Mouse (Mus musculus): ENCODE measurements at regions not wholly inside any gene's neighbourhood (a gene's known extent, or its start where the extent isn't known, plus 50 kb on each side); places are given as distances from the start of the nearest gene placed in this dataset.

DNA sequence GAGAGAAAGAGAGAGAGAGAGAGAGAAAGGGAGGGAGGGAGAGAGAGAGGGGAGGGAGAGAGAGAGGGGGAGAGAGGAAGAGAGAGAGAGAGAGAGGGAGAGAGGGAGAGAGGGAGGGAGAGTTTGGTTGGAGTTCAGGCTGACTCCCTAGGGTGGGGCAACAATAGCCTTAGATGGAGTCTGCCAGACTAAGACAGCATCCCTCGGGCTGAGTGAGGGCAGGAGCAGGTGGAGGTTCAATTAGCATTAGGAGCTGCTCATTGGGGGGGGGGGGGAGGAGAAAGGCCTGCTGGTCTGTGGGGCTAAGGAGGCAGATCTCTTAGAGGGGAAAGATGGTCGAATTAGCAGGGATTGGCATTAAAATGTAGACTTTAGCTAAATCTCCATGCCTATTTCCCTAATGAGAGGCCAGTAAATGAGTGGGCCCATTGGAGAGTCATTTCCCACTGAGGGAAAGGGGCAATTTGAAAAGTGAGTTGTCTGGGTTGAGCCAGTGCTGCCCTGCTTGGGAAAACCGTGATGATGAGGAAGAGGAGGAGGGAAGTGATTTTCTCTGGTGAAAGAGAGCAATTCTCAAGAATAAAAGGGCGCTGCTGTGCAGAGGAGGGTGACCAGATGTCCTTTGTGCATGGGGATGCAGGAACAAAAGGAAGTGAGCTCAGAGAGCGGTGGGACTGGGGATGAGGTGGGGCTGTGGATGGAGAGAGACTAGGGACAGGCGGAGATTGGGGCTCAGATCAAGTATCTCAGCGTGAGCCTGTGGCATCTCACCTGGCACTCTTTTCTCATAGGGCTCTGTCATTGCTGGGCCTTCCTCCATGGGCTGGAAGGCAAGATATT is 218.0 kb downstream of the Med10 start:
- no peak for ATAC-seq
- Histone ChIP-seq H3K4me3 (replicated peaks) (no peak overlapping the region), H3K4me2 (replicated peaks) (no peak overlapping the region), H3K27me3 (replicated peaks) (no peaks in the 10 kb centered on the region), H3K27ac (no peak overlapping the region), H3K9me3 (no peaks in the 10 kb centered on the region), H3K4me1 (replicated peaks) (no peaks in the 10 kb centered on the region), H3K9ac (no peak overlapping the region), H3K36me3 (no peaks in the 10 kb centered on the region)
- WGBS: 42% methylated on average over 7 of the region's 7 CpGs

DNA sequence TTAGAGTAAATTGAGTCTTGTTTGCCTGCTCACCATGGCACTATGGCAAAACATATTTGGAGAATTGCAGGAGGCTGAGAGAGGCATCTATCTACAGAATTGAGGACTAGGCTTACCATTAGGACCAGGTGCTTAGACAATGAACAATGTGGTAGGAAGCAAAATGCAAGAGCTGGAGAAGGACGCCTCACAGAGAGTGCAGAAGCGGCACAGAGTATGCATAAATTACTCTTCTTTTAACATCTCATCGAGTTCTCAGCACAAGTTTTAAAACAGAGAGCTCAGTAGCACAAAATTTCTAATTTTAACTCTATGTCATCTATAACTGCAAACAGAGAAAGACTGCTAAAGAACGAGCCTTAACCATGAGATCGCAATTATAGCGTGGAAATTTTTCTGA is 231.1 kb downstream of the Med10 start:
- Histone ChIP-seq H3K27ac (no peak overlapping the region), H3K9ac (no peak overlapping the region), H3K4me3 (replicated peaks) (no peak overlapping the region), H3K27me3 (replicated peaks) (no peaks in the 10 kb centered on the region), H3K36me3 (no peaks in the 10 kb centered on the region), H3K9me3 (no peaks in the 10 kb centered on the region), H3K4me2 (replicated peaks) (no peak overlapping the region), H3K4me1 (replicated peaks) (no peaks in the 10 kb centered on the region)
- 81% methylated on average over 6 of the region's 6 CpGs for WGBS
- no peak for ATAC-seq

DNA sequence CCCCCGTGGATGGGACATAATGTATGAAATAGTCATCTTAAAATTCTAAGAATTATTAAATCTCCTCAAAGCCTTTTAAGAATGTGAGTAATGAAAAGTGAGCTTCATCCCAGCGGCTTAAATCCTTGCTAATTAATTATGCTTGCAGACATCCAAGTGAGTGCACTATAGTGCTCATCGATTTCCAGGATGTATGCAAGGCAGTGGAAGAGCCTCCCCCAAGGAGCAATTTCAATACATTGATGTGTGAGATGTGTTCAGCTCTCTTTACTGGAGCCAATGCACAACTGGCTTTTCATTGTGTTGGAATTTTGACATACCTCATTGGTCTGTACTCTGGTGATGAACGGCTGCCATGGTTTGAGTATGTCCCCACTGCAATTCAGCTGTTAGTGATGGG is 231.6 kb downstream of the Med10 start:
- H3K4me1 ChIP-seq (replicated peaks): no peaks in the 10 kb centered on the region
- H3K27ac ChIP-seq: no peak overlapping the region
- WGBS: 73% methylated on average over 4 of the region's 4 CpGs
- no peak for ATAC-seq
- H3K4me3 ChIP-seq (replicated peaks): no peak overlapping the region
- no peaks in the 10 kb centered on the region for H3K36me3 ChIP-seq
- H3K4me2 ChIP-seq (replicated peaks): no peak overlapping the region
- H3K9ac ChIP-seq: no peak overlapping the region
- H3K27me3 ChIP-seq (replicated peaks): no peaks in the 10 kb centered on the region
- H3K9me3 ChIP-seq: no peaks in the 10 kb centered on the region

DNA sequence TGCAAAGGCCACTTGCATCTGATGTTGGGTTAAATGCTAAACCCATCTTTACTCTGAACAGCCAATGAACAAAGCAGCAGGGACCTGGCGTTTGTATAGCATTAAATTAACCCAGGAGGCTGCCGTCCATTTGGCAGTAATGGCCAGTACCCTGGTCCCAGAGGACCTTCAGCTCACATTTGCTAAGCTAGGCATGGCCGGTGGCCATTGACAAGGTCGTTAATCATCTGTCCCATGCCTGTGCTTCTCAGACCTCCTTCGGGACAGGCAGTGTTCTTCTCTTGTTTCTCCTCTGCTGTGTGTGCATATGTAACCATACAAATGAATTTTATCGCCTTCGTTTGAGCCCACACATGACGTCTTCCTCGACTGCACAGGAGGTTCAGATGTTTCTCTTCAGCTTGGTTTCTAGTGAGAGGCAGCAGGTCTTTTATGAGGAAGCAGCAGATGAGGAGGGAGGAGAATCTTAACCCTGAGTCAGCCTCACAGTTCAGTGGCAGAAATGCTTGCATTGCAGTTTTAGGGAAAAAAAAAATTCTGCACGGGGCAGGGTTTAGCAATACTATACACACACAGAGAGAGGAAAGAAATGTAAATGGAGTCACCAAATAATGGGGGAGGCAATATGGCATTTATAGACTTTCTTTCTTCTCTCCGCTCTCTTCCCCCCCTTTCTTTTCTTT is 235.9 kb downstream of the Med10 start:
- WGBS: 38% methylated on average over 11 of the region's 11 CpGs
- no peak overlapping the region for H3K9ac ChIP-seq
- H3K27me3 ChIP-seq (replicated peaks): no peaks in the 10 kb centered on the region
- H3K36me3 ChIP-seq: no peaks in the 10 kb centered on the region
- ATAC-seq: no peak
- H3K4me3 ChIP-seq (replicated peaks): no peak overlapping the region
- H3K9me3 ChIP-seq: no peaks in the 10 kb centered on the region
- H3K4me1 ChIP-seq (replicated peaks): no peaks in the 10 kb centered on the region
- no peak overlapping the region for H3K4me2 ChIP-seq (replicated peaks)
- no peak overlapping the region for H3K27ac ChIP-seq

DNA sequence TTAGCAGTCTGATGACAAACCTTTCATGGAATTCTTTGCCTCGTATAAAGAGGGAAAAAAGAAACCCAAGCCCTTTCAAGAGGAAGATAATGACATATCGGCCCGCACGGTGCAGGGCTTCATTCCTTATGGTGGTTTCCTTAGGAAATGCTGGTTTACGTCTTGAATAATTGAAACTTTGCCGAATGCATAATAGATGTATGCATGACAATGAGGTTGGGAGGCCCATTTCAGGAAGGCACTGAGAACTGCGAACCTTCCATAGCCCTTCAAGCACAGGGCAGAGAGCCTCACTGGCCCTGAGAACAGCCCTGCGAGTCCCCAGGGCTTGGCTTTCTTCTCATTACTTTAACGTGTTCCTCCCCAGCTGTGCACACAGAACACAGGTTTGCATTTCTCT is 255.7 kb downstream of the Med10 start:
- H3K27ac ChIP-seq: no peak overlapping the region
- no peaks in the 10 kb centered on the region for H3K36me3 ChIP-seq
- H3K4me1 ChIP-seq (replicated peaks): no peaks in the 10 kb centered on the region
- WGBS: 76% methylated on average over 9 of the region's 9 CpGs
- no peak overlapping the region for H3K9ac ChIP-seq
- H3K9me3 ChIP-seq: no peaks in the 10 kb centered on the region
- no peak overlapping the region for H3K4me3 ChIP-seq (replicated peaks)
- no peak overlapping the region for H3K4me2 ChIP-seq (replicated peaks)
- ATAC-seq: no peak
- no peaks in the 10 kb centered on the region for H3K27me3 ChIP-seq (replicated peaks)

DNA sequence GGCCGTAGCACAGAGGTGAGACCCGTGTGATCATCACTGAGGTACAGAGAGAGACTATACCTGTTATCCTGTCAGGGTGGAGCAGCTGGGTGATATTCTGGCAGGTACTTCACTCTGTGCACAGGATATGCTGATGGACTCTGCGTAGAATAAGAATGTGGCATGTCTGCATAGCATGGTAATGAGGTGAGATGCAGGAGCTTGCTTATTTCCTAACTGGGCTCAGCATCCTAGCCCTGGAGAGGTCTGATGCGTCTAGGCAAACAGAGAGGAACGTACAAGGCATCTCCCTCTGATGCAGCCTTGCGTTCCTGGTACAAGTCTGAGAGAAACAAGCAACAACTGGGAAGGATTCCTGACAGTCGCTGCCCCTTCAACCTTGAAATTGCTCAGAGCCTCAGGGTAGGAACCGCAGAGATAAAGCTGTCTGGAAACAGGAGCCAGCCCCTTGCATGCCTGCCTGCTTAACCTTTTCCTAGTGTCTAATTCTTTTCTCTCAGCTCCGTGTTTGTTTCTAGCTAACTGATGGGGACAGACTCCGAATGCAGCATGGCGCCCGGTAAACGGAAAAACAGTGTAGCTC is 259.3 kb downstream of the Med10 start:
- Histone ChIP-seq H3K4me3 (replicated peaks) (no peak overlapping the region), H3K4me1 (replicated peaks) (no peaks in the 10 kb centered on the region), H3K9me3 (no peaks in the 10 kb centered on the region), H3K36me3 (no peaks in the 10 kb centered on the region), H3K27ac (no peak overlapping the region), H3K4me2 (replicated peaks) (no peak overlapping the region), H3K9ac (no peak overlapping the region), H3K27me3 (replicated peaks) (no peaks in the 10 kb centered on the region)
- WGBS: 75% methylated on average over 13 of the region's 13 CpGs
- ATAC-seq: no peak

DNA sequence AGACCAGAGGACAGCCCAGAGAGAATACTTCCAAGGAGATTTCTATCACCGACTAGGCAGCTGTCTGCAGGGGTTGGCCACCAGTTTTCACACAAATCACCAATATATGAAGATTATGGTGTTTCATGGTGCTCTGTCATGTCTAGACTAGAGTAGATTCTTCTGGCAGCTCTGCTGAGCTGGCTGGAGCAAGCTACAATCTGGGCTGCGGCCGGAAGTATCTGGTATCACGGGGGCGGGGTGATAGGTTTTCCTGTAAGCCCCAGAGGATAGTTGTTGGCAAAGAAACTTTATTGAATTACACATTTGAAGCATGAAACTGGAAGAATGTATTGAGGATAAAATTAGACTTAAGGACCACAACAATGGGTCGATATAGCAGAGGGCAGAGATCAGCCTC is 271.5 kb downstream of the Med10 start:
- Histone ChIP-seq H3K4me1 (replicated peaks) (no peaks in the 10 kb centered on the region), H3K27me3 (replicated peaks) (no peaks in the 10 kb centered on the region), H3K36me3 (no peaks in the 10 kb centered on the region), H3K4me2 (replicated peaks) (no peak overlapping the region), H3K9me3 (no peaks in the 10 kb centered on the region), H3K9ac (no peak overlapping the region), H3K4me3 (replicated peaks) (no peak overlapping the region), H3K27ac (no peak overlapping the region)
- 82% methylated on average over 6 of the region's 6 CpGs for WGBS
- no peak for ATAC-seq

DNA sequence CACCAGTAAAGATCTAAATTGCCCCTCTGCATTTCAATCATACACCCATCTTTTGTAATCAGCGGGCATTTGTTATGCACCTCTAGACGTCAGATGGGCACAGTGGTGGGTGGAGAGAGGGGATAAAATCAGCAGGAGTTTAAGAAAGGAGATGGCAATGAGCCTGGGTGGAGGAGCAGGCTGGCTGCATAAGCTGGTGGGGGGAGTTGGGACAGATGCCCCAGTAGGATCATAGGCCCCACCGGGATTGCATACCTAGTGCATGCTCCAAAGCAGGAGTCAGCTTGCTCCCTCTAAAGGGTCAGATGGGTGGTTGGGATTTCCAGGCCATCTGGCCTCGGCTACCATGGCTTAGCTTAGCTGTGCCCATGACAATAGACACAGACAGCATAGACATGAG is 273.2 kb downstream of the Med10 start:
- ATAC-seq: no peak
- Histone ChIP-seq H3K36me3 (no peaks in the 10 kb centered on the region), H3K4me1 (replicated peaks) (no peaks in the 10 kb centered on the region), H3K4me2 (replicated peaks) (no peak overlapping the region), H3K9me3 (no peaks in the 10 kb centered on the region), H3K9ac (no peak overlapping the region), H3K27me3 (replicated peaks) (no peaks in the 10 kb centered on the region), H3K27ac (no peak overlapping the region), H3K4me3 (replicated peaks) (no peak overlapping the region)
- 87% methylated on average over 4 of the region's 4 CpGs for WGBS

DNA sequence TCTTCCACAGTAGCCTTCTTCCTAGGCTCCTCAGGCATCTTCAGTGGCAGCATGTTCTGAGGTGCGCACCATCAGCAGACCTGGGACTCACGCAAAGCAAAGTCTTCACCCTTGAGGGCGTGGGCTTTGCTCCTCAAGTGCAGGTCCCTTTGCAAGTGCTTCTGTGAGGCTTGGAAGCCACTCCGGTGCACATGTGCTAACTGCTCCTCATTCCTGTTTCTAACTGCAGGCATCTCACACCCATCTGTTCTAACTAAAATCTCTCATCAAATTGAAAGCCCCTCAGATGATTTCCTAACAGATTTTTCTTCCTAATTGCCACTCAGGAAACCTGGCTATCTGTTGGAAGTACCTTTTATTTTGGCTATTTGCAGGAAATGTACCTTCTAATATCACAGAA is 278.9 kb downstream of the Med10 start:
- no peak overlapping the region for H3K4me3 ChIP-seq (replicated peaks)
- no peaks in the 10 kb centered on the region for H3K9me3 ChIP-seq
- H3K9ac ChIP-seq: no peak overlapping the region
- H3K4me1 ChIP-seq (replicated peaks): no peaks in the 10 kb centered on the region
- H3K36me3 ChIP-seq: no peaks in the 10 kb centered on the region
- ATAC-seq: no peak
- H3K27me3 ChIP-seq (replicated peaks): no peaks in the 10 kb centered on the region
- H3K27ac ChIP-seq: no peak overlapping the region
- H3K4me2 ChIP-seq (replicated peaks): no peak overlapping the region
- WGBS: 81% methylated on average over 4 of the region's 4 CpGs

DNA sequence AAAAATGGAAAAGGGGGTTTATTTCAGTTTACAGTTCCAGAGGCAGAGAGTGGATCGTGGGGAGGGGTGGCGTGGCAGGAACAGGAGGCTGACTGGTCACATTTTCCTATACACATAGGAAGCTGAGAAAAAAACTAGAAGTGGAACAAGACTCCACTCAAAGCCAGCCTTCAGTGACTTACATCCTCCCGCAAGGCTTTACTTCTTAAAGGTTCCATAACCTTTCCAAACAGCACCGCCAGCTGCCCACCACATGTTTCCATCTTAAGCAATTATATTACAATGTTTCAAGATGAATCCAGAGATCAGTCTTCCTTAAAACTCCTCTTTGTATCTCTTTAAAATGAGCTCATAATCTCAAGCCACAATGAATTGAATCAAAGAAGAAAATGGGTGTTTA is 290.7 kb downstream of the Med10 start:
- Histone ChIP-seq H3K27ac (no peak overlapping the region), H3K9ac (no peak overlapping the region), H3K4me3 (replicated peaks) (no peak overlapping the region), H3K36me3 (no peaks in the 10 kb centered on the region), H3K9me3 (no peaks in the 10 kb centered on the region), H3K4me2 (replicated peaks) (no peak overlapping the region), H3K4me1 (replicated peaks) (no peaks in the 10 kb centered on the region), H3K27me3 (replicated peaks) (no peaks in the 10 kb centered on the region)
- ATAC-seq: no peak
- 62% methylated on average over 4 of the region's 4 CpGs for WGBS

DNA sequence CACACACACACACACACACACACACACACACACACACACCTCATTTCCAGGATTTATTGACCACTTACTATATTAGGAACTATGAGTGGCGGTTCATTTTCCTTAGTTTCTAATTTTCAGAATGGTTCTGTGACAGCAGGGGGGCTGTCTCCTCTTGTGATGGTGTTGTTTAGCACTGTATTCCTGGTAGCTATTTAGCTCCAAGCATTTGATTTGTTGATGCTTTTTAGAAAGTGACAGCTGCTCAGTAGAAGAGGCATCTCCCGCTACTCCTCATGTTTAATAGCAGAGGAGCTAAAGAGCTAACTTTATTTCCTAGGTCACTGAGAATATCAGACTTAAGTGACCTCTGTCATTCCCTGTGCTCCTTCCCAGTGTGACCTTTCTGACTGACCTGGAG is 291.8 kb downstream of the Med10 start:
- Histone ChIP-seq H3K27me3 (replicated peaks) (no peaks in the 10 kb centered on the region), H3K4me1 (replicated peaks) (no peaks in the 10 kb centered on the region), H3K9me3 (no peaks in the 10 kb centered on the region), H3K4me3 (replicated peaks) (no peak overlapping the region), H3K4me2 (replicated peaks) (no peak overlapping the region), H3K36me3 (no peaks in the 10 kb centered on the region), H3K27ac (no peak overlapping the region), H3K9ac (no peak overlapping the region)
- WGBS: 62% methylated on average over 2 of the region's 2 CpGs
- no peak for ATAC-seq

DNA sequence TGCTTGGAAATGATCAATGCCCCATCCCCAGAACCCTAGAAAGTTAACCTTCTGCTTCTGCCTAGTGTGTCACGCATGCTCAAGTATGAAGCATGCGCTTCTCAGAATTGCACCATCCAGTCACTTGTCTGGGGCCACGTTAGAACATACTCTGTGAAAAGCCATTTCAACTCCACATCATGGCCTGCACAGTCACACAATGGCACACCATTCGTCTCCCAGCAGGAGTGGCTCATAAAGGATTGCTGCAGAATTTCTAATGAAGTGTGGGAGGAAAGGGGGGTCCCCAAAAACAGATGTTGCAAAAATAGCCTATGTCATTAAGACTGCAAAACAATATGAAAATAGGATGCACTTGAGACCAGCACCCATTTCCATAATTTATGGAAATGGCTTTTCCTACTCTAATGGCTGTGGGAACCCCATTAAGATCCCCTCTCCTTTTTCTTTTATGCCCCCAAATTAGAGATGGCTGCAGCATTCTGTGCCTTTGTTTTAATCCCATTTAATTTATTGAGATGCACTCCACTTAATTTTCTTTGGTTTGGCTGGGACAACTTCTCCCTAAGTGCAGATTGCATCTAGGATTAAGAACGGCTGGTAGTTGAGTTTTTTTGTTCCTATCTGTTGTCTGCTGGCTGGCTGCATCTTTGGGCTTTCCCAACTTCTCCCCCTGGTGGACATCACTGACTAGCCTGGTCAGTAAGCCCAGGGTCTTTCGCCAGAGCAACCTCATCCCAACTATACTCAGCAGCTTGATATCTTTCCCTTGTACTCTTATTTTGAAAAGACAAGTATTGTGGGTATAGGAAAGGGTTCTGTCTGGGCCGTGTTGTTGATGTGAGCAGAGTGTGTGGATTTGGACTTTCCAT is 294.5 kb downstream of the Med10 start:
- no peak overlapping the region for H3K9ac ChIP-seq
- H3K4me1 ChIP-seq (replicated peaks): no peaks in the 10 kb centered on the region
- no peak for ATAC-seq
- 66% methylated on average over 7 of the region's 7 CpGs for WGBS
- no peaks in the 10 kb centered on the region for H3K9me3 ChIP-seq
- H3K36me3 ChIP-seq: no peaks in the 10 kb centered on the region
- no peak overlapping the region for H3K4me3 ChIP-seq (replicated peaks)
- H3K4me2 ChIP-seq (replicated peaks): no peak overlapping the region
- no peak overlapping the region for H3K27ac ChIP-seq
- no peaks in the 10 kb centered on the region for H3K27me3 ChIP-seq (replicated peaks)

All from intestine, embryonic 15.5 days (tissue).